Mouse (Mus musculus) stomach, embryonic 15.5 days (tissue): ENCODE measurements around the gene Vmn1r28. TPM values are rescaled to one million over a fixed set of nuclear protein-coding genes. Genes with fewer than 3 reads are reported as not detected.
"Not testable (repeated sequence)": the region's sequence is repeated elsewhere in the genome, so short reads cannot be mapped to it uniquely, and the experiment has no call there.

ENCODE experiments used
- ATAC-seq: fragments of 200-750 bp; cut with Nextera tagmentation; 2 replicates; pipeline ENCODE4 v1.8.0; 2017; ENCODE audit warnings: low read depth, moderate number of reproducible peaks, moderate TSS enrichment; ENCODE audit not compliant: insufficient read depth, low FRiP score
- H3K27ac ChIP-seq: fragments of 300-500 bp; sonication (generic); 2 replicates; pipeline ENCODE4 v1.5.1; 2015; ENCODE audit warnings: mild to moderate bottlenecking, inconsistent platforms
- H3K27me3 ChIP-seq: fragments of 300-500 bp; sonication (generic); replicated peaks from 2 replicates; pipeline ENCODE4 v1.6.1; 2015; ENCODE audit warnings: inconsistent platforms
- H3K36me3 ChIP-seq: fragments of 300-500 bp; sonication (generic); 2 replicates; pipeline ENCODE4 v1.6.1; 2015; ENCODE audit warnings: inconsistent platforms
- H3K4me1 ChIP-seq: fragments of 300-500 bp; sonication (generic); 2 replicates; pipeline ENCODE4 v1.6.1; 2015; ENCODE audit warnings: inconsistent platforms
- H3K4me2 ChIP-seq: fragments of 300-500 bp; sonication (generic); 2 replicates; pipeline ENCODE4 v1.6.1; 2015; ENCODE audit warnings: mild to moderate bottlenecking, inconsistent platforms
- H3K4me3 ChIP-seq: fragments of 300-500 bp; sonication (generic); replicated peaks from 2 replicates; pipeline ENCODE4 v1.5.1; 2015; ENCODE audit warnings: inconsistent platforms
- H3K9ac ChIP-seq: fragments of 300-500 bp; sonication (generic); 2 replicates; pipeline ENCODE4 v1.6.1; 2015; ENCODE audit warnings: inconsistent platforms
- H3K9me3 ChIP-seq: fragments of 300-500 bp; sonication (generic); 2 replicates; pipeline ENCODE4 v1.6.1; 2016; ENCODE audit warnings: inconsistent platforms
- WGBS: fragments of 180-500 bp; shearing (Covaris S2); methylation state at CpG from one replicate; pipeline ENCODE4 v1.1.7; 2015; 5-methylcytosine and 5-hydroxymethylcytosine counted together
- polyA plus RNA-seq: library from polyadenylated mRNA; unstranded; fragments of >200 nt; fragmentation: Nextera tagmentation; extraction: Ambion mirVana; gene quantifications from 2 replicates; pipeline ENCODE4 v1.2.1, GENCODE M21; 2015

Gene Vmn1r28
- polyA plus RNA-seq = not detected in 2 replicates

GRCm38 (mm10) chr6:58261737-58262136, at the start of gene Vmn1r28:
Gene Vmn1r28, plus strand, starts transcription at chr6:58262037.
- H3K4me1 ChIP-seq = no peaks in the 10 kb centered on the region
- 97% methylated on average over 1 of the region's 1 CpGs for WGBS
- H3K9me3 ChIP-seq = no peaks in the 10 kb centered on the region
- no peak for ATAC-seq
- no peak within 1 kb of the TSS for H3K4me2 ChIP-seq
- H3K4me3 ChIP-seq = no peak within 1 kb of the TSS
- H3K27ac ChIP-seq = no peak within 1 kb of the TSS
- H3K36me3 ChIP-seq = no peaks in the 10 kb centered on the region
- H3K27me3 ChIP-seq = no peaks in the 10 kb centered on the region
- no peak within 1 kb of the TSS for H3K9ac ChIP-seq

- Histone ChIP-seq H3K9ac (no peak overlapping the region), H3K4me1 (no peaks in the 10 kb centered on the region), H3K27ac (no peak overlapping the region), H3K4me2 (no peak overlapping the region), H3K36me3 (no peaks in the 10 kb centered on the region), H3K4me3 (no peak overlapping the region), H3K27me3 (no peaks in the 10 kb centered on the region), H3K9me3 (no peaks in the 10 kb centered on the region)
- ATAC-seq = no peak
- 69% methylated on average over 2 of the region's 2 CpGs for WGBS
These were observed 45.7 kb upstream of the Vmn1r28 start for GRCm38 (mm10) chr6:58216119-58216518.

DNA sequence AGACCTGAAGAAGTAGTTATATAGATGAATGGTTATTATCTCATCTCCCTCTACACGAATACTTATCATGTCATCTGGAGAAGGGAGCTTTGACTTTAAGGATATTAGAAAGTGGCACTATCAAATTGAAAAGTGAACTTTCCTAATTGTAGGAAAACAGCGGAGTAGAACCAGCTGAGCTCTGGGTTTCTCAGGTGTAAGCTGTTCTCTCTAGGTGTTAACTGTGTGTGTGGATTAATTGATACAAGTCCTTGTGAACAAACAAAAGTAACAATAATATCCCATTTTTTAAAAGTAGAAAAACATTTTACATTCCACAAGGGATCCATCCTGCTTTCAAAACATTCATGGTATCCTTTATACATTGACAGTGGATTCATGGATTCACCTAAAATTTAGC, 43.1 kb upstream of the Vmn1r28 start, which contains the start of gene Vmn1r27:
TSS of gene Vmn1r27 (minus strand) at position 101 of the 400 bp plus-strand sequence.
- Histone ChIP-seq H3K27me3 (no peaks in the 10 kb centered on the region), H3K9ac (no peak within 1 kb of the TSS)
- ATAC-seq = no peak

GRCm38 (mm10) chr6:58279661-58280060, 17.8 kb downstream of the Vmn1r28 start:
- ATAC-seq = not testable (repeated sequence)

More for the DNA sequence above, 43.1 kb upstream of the Vmn1r28 start, which contains the start of gene Vmn1r27:
- WGBS = 63% methylated on average over 2 of the region's 2 CpGs
- Histone ChIP-seq H3K4me2 (no peak within 1 kb of the TSS), H3K4me3 (no peak within 1 kb of the TSS), H3K27ac (no peak within 1 kb of the TSS), H3K36me3 (no peaks in the 10 kb centered on the region), H3K9me3 (no peaks in the 10 kb centered on the region), H3K4me1 (no peaks in the 10 kb centered on the region)

GRCm38 (mm10) chr6:58292201-58292600, 30.4 kb downstream of the Vmn1r28 start:
- no peaks in the 10 kb centered on the region for H3K27me3 ChIP-seq
- no peak overlapping the region for H3K9ac ChIP-seq
- H3K27ac ChIP-seq = no peak overlapping the region

More at GRCm38 (mm10) chr6:58279661-58280060, 17.8 kb downstream of the Vmn1r28 start:
- H3K27me3 ChIP-seq, H3K27ac ChIP-seq, H3K4me2 ChIP-seq, H3K4me3 ChIP-seq, H3K9ac ChIP-seq, H3K9me3 ChIP-seq, H3K36me3 ChIP-seq, H3K4me1 ChIP-seq: not testable (repeated sequence)
- 100% methylated on average over 1 of the region's 1 CpGs for WGBS

DNA sequence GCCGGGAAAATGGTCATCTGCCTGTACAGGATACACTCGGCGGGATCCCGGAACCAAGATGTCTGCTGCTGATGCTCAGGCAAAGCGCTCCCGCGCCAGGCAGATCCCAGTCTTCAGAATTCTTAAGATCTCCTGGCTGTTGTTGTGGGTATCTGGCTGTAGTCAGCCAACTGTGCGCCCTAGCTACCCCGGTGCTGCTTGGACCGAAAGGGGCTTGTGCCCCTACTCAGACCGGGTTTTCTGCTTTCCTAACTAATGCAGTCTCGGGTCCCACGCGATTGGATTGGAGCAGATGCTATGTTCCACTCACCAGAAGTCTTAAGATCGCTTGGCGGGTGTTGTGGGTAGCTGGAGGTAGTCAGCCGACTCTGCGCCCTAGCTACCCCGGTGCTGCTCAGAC, 36.7 kb downstream of the Vmn1r28 start:
- H3K4me1 ChIP-seq, H3K9ac ChIP-seq, ATAC-seq, H3K4me2 ChIP-seq, H3K27ac ChIP-seq, H3K4me3 ChIP-seq, H3K9me3 ChIP-seq, H3K27me3 ChIP-seq, H3K36me3 ChIP-seq: not testable (repeated sequence)
- WGBS = 81% methylated on average over 19 of the region's 19 CpGs

More at GRCm38 (mm10) chr6:58292201-58292600, 30.4 kb downstream of the Vmn1r28 start:
- no peak overlapping the region for H3K4me3 ChIP-seq
- no peaks in the 10 kb centered on the region for H3K9me3 ChIP-seq
- 64% methylated on average over 2 of the region's 2 CpGs for WGBS
- no peaks in the 10 kb centered on the region for H3K4me1 ChIP-seq
- ATAC-seq = no peak
- no peaks in the 10 kb centered on the region for H3K36me3 ChIP-seq
- H3K4me2 ChIP-seq = no peak overlapping the region

DNA sequence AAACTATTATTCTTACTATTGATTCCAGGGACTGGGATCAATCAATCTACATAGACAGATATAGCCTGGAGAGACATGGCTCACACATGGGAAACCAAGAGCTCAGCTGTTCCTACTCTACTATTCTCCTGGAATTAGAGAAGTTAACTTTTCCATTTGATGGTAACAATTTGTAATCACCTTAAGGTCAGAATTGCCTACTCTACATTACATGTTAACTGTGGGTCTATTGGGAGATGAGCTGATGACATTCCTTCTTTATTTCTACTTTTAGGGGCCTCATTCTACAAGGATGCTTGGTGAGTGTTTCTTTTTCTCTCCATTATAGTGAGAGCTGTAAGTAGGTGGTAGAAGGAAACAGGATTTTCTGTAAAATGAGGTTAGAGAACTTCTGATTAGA, 39.4 kb downstream of the Vmn1r28 start, which contains the start of gene Vmn1r29:
TSS of gene Vmn1r29 (plus strand) at position 301 of the 400 bp plus-strand sequence.
- Histone ChIP-seq H3K4me3 (no peak within 1 kb of the TSS), H3K9ac (no peak within 1 kb of the TSS), H3K27me3 (no peaks in the 10 kb centered on the region), H3K36me3 (no peaks in the 10 kb centered on the region), H3K27ac (no peak within 1 kb of the TSS), H3K9me3 (no peaks in the 10 kb centered on the region), H3K4me1 (no peaks in the 10 kb centered on the region), H3K4me2 (no peak within 1 kb of the TSS)
- no peak for ATAC-seq

Other genes with a start within 250 kb of the Vmn1r28 start
- gene Vmn1r26, start 246.9 kb upstream of the Vmn1r28 start, polyA plus RNA-seq = not detected in 2 replicates
- not detected in 2 replicates for gene Vmn1r27, start 43.2 kb upstream of the Vmn1r28 start, polyA plus RNA-seq
- gene Vmn1r29, start 39.5 kb downstream of the Vmn1r28 start, polyA plus RNA-seq = not detected in 2 replicates
- not detected in 2 replicates for gene Vmn1r30, start 181.3 kb downstream of the Vmn1r28 start, polyA plus RNA-seq
- not detected in 2 replicates for gene Vmn1r31, start 213.3 kb downstream of the Vmn1r28 start, polyA plus RNA-seq